Mouse (Mus musculus) liver, embryonic 11.5 days (tissue): ENCODE data around the gene Junb. TPM values are rescaled to one million over a fixed set of nuclear protein-coding genes. Genes with fewer than 3 reads are reported as not detected.

Experiments
- ATAC-seq: fragments of 200-750 bp; cut with Nextera tagmentation; replicated peaks from 2 replicates; pipeline ENCODE4 v1.8.0; 2017; ENCODE audit warnings: moderate number of reproducible peaks, mild to moderate bottlenecking, moderate TSS enrichment, moderate library complexity; ENCODE audit not compliant: low FRiP score
- DNase-seq: peaks from one replicate; pipeline ENCODE4 v3.0.0-alpha.2; 2017; ENCODE audit warnings: low spot score
- H3K27ac ChIP-seq: fragments of 300-500 bp; sonication (generic); 2 replicates; pipeline ENCODE4 v1.5.1; 2014; ENCODE audit warnings: mild to moderate bottlenecking, low read depth, low read length, control low read depth
- H3K27me3 ChIP-seq: fragments of 300-500 bp; sonication (generic); replicated peaks from 2 replicates; pipeline ENCODE4 v1.6.1; 2014; ENCODE audit warnings: low read length, mixed read lengths; ENCODE audit not compliant: control insufficient read depth, insufficient read depth
- H3K36me3 ChIP-seq: fragments of 300-500 bp; sonication (generic); 2 replicates; pipeline ENCODE4 v1.6.1; 2014; ENCODE audit warnings: mild to moderate bottlenecking, low read length, moderate library complexity, mixed read lengths; ENCODE audit not compliant: control insufficient read depth, insufficient read depth
- H3K4me1 ChIP-seq: fragments of 300-500 bp; sonication (generic); replicated peaks from 2 replicates; pipeline ENCODE4 v1.6.1; 2014; ENCODE audit warnings: low read length, mixed read lengths; ENCODE audit not compliant: control insufficient read depth, insufficient read depth
- H3K4me2 ChIP-seq: fragments of 300-500 bp; sonication (generic); 2 replicates; pipeline ENCODE4 v1.6.1; 2014; ENCODE audit warnings: mild to moderate bottlenecking, control low read depth, moderate library complexity
- H3K4me3 ChIP-seq: fragments of 300-500 bp; sonication (generic); 2 replicates; pipeline ENCODE4 v1.5.1; 2014; ENCODE audit warnings: low read depth, low read length, control low read depth
- H3K9ac ChIP-seq: fragments of 300-500 bp; sonication (generic); 2 replicates; pipeline ENCODE4 v1.6.1; 2014; ENCODE audit warnings: low read depth, low read length, control low read depth
- H3K9me3 ChIP-seq: fragments of 300-500 bp; sonication (generic); 2 replicates; pipeline ENCODE4 v1.6.1; 2016; ENCODE audit warnings: low read length, inconsistent platforms, mixed read lengths; ENCODE audit not compliant: control insufficient read depth
- WGBS: fragments of 180-500 bp; shearing (Covaris S2); extraction: QIAGEN DNeasy Blood & Tissue Kit; methylation state at CpG from one replicate; pipeline ENCODE4 v1.1.7; 2014; 5-methylcytosine and 5-hydroxymethylcytosine counted together
- polyA plus RNA-seq: library from polyadenylated mRNA; unstranded; fragments of >200 nt; fragmentation: Nextera tagmentation; extraction: Ambion mirVana; gene quantifications from 2 replicates; pipeline ENCODE4 v1.2.1, GENCODE M21; 2014

Junb gene
- polyA plus RNA-seq, 1 experiment from 2014 or later, result 21.1 TPM

DNA sequence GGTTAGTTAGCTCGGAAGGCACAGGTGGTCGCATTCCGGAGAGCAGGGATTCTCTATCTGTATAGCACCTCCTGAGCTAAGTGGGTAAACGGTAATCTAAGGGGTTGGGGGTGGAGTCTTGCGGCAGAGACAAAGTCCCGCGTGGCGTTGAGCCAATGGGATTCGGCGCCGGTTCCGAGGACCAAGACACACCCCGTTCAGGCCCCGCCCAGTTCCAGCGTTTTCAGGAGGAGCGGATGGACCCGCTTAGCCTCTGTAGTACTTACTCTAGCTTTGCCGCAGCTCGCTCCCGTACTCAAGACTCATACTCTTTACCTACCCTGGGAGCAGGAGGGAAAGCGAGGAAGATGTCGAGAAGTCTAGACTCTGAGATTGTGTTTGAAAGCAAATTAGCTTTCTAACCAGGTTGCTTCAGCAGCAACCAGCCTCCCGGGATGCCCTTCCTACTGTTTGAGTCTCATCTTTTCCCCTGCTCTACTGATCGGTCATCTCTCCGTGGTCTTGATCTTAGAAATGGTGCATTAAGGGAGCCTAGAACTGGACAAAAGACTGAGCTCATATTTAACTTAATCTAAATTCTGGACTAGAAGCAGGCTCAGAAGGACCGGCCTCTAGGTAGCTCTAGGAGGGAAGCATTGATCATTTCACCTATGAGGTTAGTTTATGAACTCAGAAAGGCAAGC is 33.9 kb downstream of the Junb start:
- Histone ChIP-seq H3K4me2 (peak overlapping the region; percentile 30), H3K9ac (no peak overlapping the region), H3K9me3 (no peaks in the 10 kb centered on the region), H3K27me3 (peaks cover 58% of the 10 kb centered on the region), H3K27ac (no peak overlapping the region), H3K4me1 (peaks cover 13% of the 10 kb centered on the region), H3K36me3 (no peaks in the 10 kb centered on the region), H3K4me3 (peak overlapping the region; percentile 18; the same call in 1 of the 2 replicates)
- WGBS, result 4% methylated on average over 26 of the region's 26 CpGs
- ATAC-seq, result peak; percentile 84
- DNase-seq, result peak; percentile 72

DNA sequence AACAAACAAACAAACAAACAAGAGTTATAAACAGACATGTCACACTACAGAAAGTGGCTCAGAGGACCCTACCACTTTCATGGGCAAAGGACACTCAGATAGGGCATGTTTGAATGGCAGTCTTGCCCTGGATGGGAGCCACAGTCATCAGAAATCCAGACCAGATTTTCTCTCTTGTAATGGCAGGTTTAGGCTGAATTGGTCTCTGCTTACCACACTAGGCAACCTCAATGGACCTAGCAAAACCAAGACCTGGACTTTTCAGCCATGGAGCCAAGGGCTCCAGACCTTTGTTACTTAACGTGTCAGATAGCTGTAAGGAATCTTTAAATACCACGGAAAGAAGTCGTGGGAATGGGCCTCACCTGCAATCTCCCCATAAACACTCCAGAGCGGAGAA is 34.8 kb downstream of the Junb start:
- no peak for ATAC-seq
- H3K27ac ChIP-seq, result no peak overlapping the region
- H3K9ac ChIP-seq, result no peak overlapping the region
- 23% methylated on average over 4 of the region's 4 CpGs for WGBS
- H3K4me3 ChIP-seq, result no peak overlapping the region
- no peak overlapping the region for H3K4me2 ChIP-seq
- H3K4me1 ChIP-seq, result peaks cover 13% of the 10 kb centered on the region
- DNase-seq, result no peak
- H3K9me3 ChIP-seq, result no peaks in the 10 kb centered on the region
- H3K27me3 ChIP-seq, result peaks cover 55% of the 10 kb centered on the region
- H3K36me3 ChIP-seq, result no peaks in the 10 kb centered on the region

DNA sequence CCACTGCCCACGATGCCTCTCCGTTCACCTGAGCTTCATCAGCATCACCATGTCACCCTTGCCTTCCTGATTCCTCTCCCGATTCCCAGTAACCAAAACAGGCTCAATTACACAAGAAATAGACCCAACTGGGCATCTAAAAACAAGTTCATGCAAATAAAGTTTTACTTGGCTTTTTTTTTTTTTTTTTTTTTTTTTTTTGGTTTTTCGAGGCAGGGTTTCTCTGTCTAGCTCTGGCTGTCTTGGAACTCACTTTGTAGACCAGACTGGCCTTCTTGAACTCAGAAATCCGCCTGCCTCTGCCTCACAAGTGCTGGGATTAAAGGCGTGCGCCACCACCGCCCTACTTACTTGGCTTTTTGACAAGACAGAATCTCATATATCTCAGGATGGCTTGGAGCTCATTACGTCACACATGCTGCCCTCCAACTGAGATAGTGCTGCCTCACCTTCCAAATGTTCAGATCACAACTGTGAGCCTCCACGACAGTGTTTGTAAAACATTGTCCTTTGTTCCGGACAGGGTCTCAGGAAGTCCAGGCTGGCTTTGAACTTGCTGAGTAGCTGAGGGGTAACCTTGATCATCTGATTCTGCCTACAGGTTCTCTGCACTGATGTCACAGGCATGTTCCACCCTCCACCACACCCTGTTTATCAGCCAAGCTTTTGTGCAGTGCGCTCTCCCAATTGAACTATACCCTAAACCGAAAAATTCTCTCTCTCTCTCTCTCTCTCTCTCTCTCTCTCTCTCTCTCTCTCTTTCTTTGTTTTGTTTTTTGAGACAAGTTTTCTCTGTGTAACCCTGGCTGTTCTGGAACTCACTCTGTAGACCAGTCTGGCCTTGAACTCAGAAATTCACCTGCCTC is 40.7 kb downstream of the Junb start:
- peaks cover 18% of the 10 kb centered on the region for H3K4me1 ChIP-seq
- peak overlapping the region; percentile 73 for H3K4me2 ChIP-seq
- peak overlapping the region; percentile 47 for H3K4me3 ChIP-seq
- WGBS, result 59% methylated on average over 13 of the region's 13 CpGs
- no peaks in the 10 kb centered on the region for H3K36me3 ChIP-seq
- H3K9ac ChIP-seq, result no peak overlapping the region
- ATAC-seq (no peak), DNase-seq (no peak)
- H3K27ac ChIP-seq, result no peak overlapping the region
- H3K27me3 ChIP-seq, result peaks cover 48% of the 10 kb centered on the region
- no peaks in the 10 kb centered on the region for H3K9me3 ChIP-seq

DNA sequence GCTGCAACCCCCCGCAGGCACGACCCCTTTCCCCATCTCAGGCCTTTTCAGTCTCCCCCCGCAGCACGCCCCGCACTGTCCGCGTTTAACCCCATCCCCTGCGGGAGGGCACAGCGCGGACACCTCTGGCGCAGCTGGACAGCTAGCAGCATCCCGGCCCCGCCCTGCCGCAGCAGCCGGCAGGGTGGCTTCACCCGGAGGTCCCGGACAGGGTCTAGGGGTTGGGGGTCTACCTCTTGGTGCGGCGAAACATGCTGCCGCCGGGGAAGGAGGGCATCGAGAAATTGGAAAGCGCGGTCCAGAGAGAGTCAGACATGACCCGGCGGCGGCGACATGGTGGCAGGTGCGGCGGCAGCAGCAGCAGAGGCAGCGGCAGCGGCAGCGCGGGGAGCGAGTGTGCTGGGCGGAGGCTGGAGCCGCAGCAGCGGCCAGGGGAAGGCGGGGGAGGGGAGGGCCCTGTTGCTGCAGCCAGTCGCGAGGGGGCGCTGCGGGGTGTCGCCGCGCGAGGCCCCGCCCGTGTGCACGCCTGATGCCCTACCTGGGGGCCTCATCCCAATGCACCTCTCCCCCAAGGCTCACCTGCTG is 41.5 kb downstream of the Junb start, which contains the start of gene Mast1:
Mast1 (minus strand) TSS at position 398 of the 585 bp plus-strand sequence.
- DNase-seq (peak; percentile 75), ATAC-seq (peak; percentile 82)
- no peaks in the 10 kb centered on the region for H3K36me3 ChIP-seq
- H3K9me3 ChIP-seq, result no peaks in the 10 kb centered on the region
- H3K27me3 ChIP-seq, result peaks cover 54% of the 10 kb centered on the region
- H3K4me1 ChIP-seq, result peaks cover 18% of the 10 kb centered on the region
- H3K4me3 ChIP-seq, result peak within 1 kb of the TSS; percentile 47
- no peak within 1 kb of the TSS for H3K27ac ChIP-seq
- H3K9ac ChIP-seq, result no peak within 1 kb of the TSS
- under 1% methylated on average over 49 of the region's 50 CpGs for WGBS
- peak within 1 kb of the TSS; percentile 73 for H3K4me2 ChIP-seq

DNA sequence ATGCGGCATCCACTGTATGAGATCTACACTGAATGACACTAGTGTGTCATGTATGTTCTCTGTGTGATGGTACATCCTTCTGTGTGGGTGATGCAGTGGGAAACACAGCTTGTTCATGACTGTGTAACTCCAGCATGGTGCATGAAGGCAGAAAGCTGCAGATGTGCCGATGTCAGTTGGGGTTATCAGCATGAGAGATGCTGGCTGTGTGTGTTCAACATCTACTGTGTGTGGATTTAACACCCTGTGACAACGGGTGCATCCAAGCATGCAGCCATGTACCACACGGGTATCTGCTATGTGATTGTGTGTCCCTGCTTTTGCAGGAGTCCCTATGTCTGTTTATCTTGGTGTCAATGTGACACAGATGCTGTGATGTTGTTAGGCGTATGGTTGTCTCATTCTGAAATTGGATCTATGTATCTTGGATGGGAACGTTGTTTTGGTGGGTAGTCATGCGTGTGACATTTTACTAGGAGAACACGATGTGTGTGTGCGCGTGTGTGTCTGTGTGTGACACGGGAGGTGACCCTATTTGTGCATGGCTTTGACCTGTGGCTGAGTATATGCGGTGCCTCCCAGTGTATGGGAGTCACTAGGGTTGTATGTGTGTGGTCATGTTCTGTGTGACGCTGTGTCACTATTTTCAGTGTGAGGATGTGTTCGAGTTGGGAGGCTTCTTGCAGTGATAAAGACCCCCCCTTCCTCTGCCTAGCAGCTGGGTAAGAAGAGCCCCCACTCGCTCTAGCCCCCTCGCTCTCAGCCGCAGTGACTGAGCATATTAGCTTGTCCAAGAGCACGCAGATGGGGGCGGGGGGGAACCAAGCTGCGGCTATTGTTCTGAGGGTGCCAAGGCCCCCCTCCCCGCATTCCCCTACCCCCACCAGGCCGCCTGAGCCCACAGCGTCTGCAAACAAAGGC is 42.2 kb downstream of the Junb start:
- no peak for ATAC-seq
- Histone ChIP-seq H3K4me1 (peaks cover 18% of the 10 kb centered on the region), H3K27me3 (peaks cover 61% of the 10 kb centered on the region), H3K9me3 (no peaks in the 10 kb centered on the region), H3K4me2 (peak overlapping the region; percentile 73), H3K9ac (no peak overlapping the region), H3K4me3 (peak overlapping the region; percentile 47), H3K36me3 (no peaks in the 10 kb centered on the region), H3K27ac (no peak overlapping the region)
- DNase-seq, result no peak
- WGBS, result 23% methylated on average over 23 of the region's 23 CpGs

DNA sequence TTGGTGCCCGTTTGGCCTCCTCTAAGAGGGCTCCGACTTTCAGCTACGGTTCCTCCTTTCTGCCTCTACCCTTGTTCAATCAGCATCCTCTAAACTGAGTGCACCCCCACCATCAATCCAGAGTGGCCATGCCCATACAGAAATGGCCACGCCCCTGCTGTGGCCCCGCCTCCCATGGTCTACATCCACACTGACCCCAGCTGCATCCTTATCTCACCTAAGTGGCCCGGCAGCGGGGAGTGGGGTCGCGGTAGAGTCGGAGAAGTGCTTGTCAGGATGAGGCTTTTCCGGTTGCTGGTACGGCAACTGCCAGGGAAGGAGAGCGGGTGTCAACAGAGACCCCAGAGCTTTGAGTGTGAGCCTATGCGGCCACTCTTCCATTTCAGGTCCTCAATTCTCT is 43.0 kb downstream of the Junb start:
- Histone ChIP-seq H3K27me3 (peaks cover 67% of the 10 kb centered on the region), H3K4me3 (no peak overlapping the region), H3K4me1 (peaks cover 18% of the 10 kb centered on the region), H3K27ac (no peak overlapping the region), H3K36me3 (no peaks in the 10 kb centered on the region), H3K9ac (no peak overlapping the region), H3K4me2 (no peak overlapping the region), H3K9me3 (no peaks in the 10 kb centered on the region)
- WGBS, result 7% methylated on average over 14 of the region's 14 CpGs
- ATAC-seq, result no peak
- DNase-seq, result no peak

DNA sequence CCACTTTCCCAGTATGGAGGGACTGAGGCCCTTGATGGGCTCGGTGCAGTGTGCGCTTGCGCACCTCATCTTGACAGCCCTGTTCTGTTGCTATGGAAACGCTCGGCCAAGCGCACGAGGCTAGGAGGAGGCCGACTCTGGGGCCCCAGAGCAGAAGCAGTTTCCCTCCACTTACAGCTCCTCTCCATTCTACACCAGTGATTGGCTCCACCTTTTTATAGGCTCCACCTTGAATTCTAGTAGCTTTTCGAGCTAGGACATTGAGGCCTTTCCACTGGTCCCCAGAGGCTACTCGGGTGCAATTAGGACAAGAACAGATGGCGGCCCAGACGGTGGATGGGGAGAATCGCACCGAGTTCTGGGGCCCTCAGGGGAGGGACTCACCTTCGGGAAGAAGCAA is 43.7 kb downstream of the Junb start:
- Histone ChIP-seq H3K27ac (no peak overlapping the region), H3K9me3 (no peaks in the 10 kb centered on the region), H3K4me3 (no peak overlapping the region), H3K9ac (no peak overlapping the region), H3K4me2 (no peak overlapping the region), H3K36me3 (no peaks in the 10 kb centered on the region), H3K27me3 (peaks cover 73% of the 10 kb centered on the region), H3K4me1 (peaks cover 18% of the 10 kb centered on the region)
- 6% methylated on average over 15 of the region's 15 CpGs for WGBS
- ATAC-seq (no peak), DNase-seq (no peak)
